Mouse (Mus musculus): ENCODE measurements at regions not wholly inside any gene's neighbourhood (a gene's known extent, or its start where the extent isn't known, plus 50 kb on each side); places are given as distances from the start of the nearest gene placed in this dataset.
A peak's percentile ranks its signal among the peaks of the same experiment; 100 is the strongest.

DNA sequence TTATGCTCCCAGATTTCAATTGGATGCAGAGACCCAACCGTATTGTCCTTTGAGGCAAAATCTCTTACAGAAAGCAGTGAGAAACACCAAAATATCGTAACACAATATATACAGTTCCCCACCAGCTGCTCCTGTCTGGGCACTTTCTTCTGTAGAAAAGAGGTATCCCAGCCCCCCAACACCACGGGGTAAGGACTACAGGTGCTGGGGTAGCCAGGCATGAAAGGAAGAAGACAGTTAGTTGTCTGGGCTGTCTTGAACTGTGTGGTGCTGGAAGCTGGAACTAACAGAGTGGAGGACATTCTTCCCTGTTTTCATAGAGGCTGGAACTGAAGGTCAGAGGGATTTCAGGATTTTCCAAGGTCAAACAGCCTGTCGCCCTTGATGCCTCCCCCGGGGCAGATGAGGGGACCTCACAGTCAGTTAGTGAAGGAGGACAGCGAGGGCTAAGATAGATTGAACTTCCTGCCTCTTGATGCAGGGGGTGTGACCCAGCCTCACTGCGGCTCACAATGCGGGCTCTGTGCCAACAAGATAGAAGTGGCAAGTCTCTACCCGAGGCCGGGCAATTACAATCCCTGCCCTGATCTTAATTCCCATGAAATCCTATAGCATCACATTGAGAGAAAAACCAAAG, 96.6 kb upstream of the Atp1a1 start:
- ATAC-seq (replicated peaks in 1 of 2; ENCODE audit: insufficient read depth in 1 of 2, low FRiP score in 2 of 2, low TSS enrichment in 1 of 2, low read depth in 1 of 2, poor library complexity in 2 of 2, severe bottlenecking in 2 of 2) = peak; percentile 69 to 75

DNA sequence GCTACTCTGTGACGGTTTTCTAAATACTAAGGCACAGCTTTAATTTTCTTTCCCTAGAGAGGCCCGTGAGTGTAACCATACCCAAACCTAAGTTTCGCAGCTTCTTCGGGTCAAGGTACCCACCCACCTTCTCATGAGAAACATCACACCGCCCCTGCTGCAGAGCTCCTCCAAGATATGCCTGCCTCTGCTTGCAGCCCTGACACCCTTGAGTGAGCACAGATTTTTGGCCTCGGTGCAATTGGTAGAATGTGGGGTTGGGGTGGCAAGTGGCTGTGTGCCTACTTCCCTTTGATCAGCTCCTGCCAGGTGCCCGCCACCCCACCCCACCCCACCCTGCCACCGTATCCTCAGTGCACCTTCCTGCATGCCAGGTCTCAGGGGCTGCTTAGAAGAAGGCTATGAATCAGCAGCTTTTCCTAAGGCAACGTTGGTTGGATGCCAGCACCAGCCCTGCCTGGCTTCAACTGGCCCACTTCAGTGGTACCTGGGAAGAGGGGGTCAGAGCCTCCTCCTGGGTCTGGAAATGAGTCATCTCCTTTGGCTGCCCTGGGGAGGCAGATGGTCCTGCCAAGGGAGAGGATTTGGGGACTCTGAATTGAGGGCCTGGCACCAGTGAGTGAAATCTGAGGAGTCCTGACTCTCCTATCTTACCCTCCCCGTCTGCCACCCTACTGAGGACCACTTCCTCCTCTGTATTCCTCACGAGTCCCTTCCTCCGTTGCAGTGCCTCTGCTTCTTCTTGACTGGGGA, 95.6 kb upstream of the Atp1a1 start:
- ATAC-seq (replicated peaks in 1 of 2; ENCODE audit: insufficient read depth in 1 of 2, low FRiP score in 2 of 2, low TSS enrichment in 1 of 2, low read depth in 1 of 2, poor library complexity in 2 of 2, severe bottlenecking in 2 of 2) = peak; percentile 40 to 56

DNA sequence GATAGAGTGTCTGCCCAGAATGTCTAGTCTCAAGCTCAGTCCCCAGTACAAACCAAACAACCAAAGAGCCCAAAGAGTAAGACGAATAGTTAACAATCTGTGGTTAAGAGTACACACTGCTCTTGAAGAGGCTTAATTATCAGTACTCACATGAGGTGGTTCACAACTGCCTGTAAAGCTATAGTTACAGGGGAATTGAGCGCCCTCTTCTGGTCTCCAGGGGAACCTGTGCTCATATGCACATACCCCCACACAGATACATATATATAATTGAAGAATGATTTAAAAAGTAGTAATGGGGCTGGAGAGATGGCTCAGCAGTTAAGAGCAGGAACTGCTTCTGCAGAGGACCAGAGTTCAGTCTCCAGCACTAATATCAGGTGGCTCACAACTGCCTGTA, 92.3 kb upstream of the Atp1a1 start:
- no peak for ATAC-seq (replicated peaks in 1 of 2; ENCODE audit: insufficient read depth in 1 of 2, low FRiP score in 2 of 2, low TSS enrichment in 1 of 2, low read depth in 1 of 2, poor library complexity in 2 of 2, severe bottlenecking in 2 of 2)

DNA sequence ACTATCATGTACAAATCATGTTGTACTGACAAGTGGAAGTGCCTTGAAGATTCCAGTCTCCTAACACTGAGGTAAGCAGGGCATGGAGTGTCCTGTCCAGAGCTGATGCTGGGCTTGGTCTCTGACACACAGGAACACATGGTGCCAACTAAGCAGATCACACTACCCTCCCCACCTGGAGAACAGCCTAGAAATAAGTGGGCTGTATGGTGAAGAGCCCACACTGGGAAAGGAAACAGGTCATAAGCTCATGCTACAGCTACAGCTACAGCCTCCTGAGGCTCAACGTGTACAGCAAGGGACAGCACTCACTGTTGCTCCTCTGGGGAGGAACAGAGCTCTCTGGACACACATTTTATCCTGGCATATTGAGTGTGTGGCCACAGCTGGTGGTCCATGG, 89.8 kb upstream of the Atp1a1 start:
- no peak for ATAC-seq (replicated peaks in 1 of 2; ENCODE audit: insufficient read depth in 1 of 2, low FRiP score in 2 of 2, low TSS enrichment in 1 of 2, low read depth in 1 of 2, poor library complexity in 2 of 2, severe bottlenecking in 2 of 2)

DNA sequence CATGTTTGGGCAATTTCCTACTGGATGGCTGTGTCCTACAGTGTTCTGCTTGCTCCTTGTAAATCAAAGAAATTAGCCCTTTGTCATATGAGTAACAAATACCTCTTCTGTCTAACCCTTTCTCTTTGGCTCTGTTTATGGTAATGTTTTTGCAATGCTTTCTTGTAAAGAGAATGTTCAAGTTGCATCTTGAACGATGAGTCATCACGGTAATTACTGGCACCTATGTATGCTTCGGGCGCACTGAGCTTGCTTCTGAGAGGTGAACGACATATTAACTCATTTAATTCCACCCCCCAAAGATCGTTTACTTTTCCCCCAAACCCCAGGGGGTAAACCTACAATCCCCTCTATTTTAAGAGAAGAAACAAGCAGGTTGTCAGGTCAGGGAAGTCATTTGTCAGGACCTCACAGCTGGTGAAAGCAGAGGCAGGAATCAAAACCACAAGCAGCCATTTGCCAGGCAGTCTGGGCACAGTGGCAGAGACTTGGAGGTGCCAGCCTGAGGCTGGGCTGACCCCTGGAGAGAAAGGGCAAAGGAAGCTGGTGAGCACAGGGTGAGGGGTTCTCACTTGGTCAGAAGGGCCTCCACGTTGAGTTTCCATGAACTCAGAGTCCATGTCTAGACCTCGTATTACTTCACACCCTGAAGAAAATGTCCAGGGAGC, 87.6 kb upstream of the Atp1a1 start:
- ATAC-seq (replicated peaks in 1 of 2; ENCODE audit: insufficient read depth in 1 of 2, low FRiP score in 2 of 2, low TSS enrichment in 1 of 2, low read depth in 1 of 2, poor library complexity in 2 of 2, severe bottlenecking in 2 of 2) = peak; percentile 37 to 59; a peak in 3 of 4 replicates

DNA sequence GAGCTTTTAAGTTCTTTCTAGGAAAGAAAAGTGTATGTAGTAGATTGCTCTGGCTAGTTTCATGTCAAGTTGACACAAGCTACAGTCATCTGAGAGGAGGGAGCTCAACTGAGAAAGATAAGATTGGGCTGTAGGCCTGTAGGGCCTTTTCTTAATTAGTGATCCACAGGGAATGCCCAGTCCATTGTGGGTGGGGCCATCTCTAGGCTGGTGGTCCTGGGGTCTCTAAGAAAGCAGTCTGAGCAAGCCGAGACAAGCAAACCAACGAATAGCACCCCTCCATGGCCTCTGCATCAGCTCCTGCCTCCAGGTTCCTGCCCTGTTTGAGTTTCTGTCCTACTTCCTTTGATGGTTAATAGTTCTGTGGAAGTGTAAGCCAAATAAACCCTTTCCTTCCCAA, 86.3 kb upstream of the Atp1a1 start:
- ATAC-seq (replicated peaks in 1 of 2; ENCODE audit: insufficient read depth in 1 of 2, low FRiP score in 2 of 2, low TSS enrichment in 1 of 2, low read depth in 1 of 2, poor library complexity in 2 of 2, severe bottlenecking in 2 of 2) = no peak

DNA sequence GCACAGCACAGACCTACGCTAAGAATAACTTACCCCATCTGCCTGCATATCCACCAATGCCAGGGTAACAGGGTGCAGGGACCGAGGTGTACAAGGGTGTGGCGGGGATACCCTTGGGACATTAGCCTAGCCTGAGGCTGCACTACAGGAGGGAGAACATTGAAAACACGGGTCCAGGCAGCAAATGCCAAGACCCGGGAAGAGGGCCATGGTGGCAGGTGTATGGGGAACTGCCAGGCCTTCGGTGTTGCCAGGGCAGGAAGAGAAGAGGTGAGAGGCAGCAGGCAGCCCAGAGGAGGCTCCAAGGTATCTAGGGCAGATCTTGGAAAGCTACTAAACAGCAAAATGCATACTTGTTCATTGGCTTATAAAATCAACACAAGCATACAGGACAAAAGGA, 85.7 kb upstream of the Atp1a1 start:
- ATAC-seq (replicated peaks in 1 of 2; ENCODE audit: insufficient read depth in 1 of 2, low FRiP score in 2 of 2, low TSS enrichment in 1 of 2, low read depth in 1 of 2, poor library complexity in 2 of 2, severe bottlenecking in 2 of 2) = no peak

DNA sequence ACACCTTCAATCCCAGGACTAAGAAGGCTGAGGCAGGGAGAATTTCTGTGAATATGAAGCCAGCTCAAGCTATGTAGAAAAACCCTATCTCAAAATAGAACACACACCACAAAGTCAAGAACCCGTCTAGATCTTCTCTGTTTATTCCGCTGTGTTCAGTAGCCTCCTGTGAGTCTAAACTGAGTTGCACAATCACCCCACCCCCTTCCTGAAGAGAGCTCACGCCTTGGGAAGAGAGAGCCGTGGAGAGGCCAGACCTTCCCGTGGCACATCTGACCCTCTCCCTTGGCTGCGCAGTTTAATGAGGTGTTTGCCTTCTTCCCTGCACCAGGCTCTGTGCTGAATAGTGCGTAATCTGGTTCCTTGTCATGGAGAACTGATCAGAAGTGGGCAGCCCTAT, 80.7 kb upstream of the Atp1a1 start:
- ATAC-seq (replicated peaks in 1 of 2; ENCODE audit: insufficient read depth in 1 of 2, low FRiP score in 2 of 2, low TSS enrichment in 1 of 2, low read depth in 1 of 2, poor library complexity in 2 of 2, severe bottlenecking in 2 of 2) = peak in 1 of 2 experiments; percentile 23; a peak in 1 of 4 replicates

DNA sequence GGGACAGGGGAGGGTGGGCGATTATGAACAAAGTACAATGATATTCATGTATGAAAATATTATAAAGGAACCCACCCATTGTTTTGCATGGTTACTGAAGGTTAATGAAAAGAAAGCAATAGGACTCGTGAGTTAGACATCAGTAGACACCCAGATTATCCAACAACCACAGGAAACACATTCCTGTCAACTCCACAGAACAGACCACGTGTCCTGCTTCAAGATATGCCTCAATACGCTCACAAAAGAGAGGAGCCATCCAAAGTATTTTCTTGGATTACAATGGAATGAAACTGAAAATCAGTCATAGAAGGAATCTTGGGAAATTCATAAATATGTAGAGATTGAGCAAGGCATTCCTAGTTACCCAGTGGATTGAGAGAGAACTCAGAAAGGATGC, 68.5 kb upstream of the Atp1a1 start:
- no peak for ATAC-seq (replicated peaks in 1 of 2; ENCODE audit: insufficient read depth in 1 of 2, low FRiP score in 2 of 2, low TSS enrichment in 1 of 2, low read depth in 1 of 2, poor library complexity in 2 of 2, severe bottlenecking in 2 of 2)

DNA sequence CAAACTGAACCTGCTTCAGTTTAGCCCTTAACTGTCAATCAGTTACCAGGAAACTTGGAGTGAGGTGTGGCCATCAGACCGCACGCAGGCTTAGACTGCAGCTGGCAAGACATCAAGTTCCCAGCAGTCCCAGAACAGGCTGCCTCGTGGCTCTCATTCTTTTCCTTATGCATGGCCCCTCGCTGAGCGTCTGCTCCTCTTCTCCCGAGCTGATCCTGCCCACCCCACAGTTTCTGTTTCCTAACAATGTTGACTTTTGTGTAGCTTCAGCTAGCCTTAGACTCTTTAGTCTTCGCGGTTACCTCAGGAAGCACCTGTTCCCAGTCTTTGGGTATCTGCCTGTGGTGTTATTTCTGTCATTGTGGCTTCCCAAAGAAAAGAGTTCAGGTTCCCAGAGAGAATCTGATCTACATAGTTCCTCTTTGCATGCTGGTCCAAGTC, 66.1 kb upstream of the Atp1a1 start:
- peak; percentile 87 to 91 for ATAC-seq (replicated peaks in 1 of 2; ENCODE audit: insufficient read depth in 1 of 2, low FRiP score in 2 of 2, low TSS enrichment in 1 of 2, low read depth in 1 of 2, poor library complexity in 2 of 2, severe bottlenecking in 2 of 2)

DNA sequence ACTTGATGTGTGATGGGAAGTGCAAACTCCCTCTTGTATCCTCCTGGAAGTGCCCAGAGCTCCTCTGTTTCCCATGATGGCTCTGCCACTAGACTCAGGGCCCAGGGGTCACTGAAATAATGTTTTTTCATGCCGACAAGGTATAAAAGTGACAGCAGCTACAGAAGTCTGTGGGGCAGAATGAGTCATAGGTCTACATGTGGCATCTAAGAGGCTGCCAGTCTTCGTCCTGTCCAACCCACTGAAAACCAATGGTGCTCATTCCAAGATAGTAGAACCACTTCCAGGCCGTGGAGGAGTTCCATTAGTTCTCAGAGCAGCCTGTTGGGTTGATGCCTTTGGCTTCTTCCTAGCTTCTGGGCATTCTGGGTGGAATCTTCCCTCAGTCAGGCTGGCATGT, 65.3 kb upstream of the Atp1a1 start:
- no peak for ATAC-seq (replicated peaks in 1 of 2; ENCODE audit: insufficient read depth in 1 of 2, low FRiP score in 2 of 2, low TSS enrichment in 1 of 2, low read depth in 1 of 2, poor library complexity in 2 of 2, severe bottlenecking in 2 of 2)

DNA sequence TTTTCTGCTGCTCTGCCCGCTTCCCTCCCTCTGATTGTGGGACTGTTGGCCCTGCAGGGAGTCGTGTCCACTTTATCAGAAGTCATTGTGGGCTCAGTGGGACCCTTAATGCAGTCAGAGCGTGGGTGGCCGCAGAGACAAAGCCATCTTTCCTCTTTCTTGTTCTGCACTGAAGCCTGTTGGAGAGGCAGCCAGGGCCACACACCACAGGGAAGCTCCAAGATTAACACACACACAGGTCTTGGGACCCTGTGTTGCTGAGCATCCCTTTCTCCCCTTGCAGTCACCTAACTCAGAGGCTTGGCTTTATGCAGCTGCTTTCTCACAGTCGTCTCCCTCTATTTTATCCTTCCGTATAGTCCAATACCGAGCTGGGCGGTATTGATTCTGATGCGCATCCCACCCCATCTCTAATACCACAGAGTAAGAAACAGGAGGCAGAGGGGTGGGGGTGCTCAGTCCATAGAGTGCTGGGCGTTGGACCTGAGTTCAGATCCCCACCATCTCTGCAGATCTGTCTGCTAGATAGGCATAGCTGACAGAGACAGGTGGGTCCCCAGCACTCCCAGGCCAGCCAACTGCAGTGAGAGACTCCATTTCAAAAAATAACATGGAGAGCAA, 63.4 kb upstream of the Atp1a1 start:
- no peak for ATAC-seq (replicated peaks in 1 of 2; ENCODE audit: insufficient read depth in 1 of 2, low FRiP score in 2 of 2, low TSS enrichment in 1 of 2, low read depth in 1 of 2, poor library complexity in 2 of 2, severe bottlenecking in 2 of 2)

DNA sequence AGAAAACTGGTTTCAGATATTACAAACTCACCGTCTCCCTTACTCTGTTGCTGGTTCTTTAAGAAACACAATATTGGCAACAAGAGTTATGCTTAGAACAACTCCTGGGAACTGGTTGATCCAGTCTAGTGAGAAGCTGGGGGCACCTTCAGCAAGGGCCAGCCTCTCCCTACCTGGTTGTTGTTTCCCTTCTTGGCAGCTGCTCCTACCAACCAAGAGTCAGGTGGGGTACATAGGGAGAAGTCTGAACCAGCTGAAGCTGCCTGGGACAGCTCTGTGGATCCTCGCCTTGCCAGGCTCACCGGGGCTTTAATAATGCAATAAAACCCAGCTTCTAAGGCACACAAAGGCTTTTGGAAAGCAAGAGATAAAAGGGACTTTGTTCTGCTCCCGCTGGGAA, 62.7 kb upstream of the Atp1a1 start:
- no peak for ATAC-seq (replicated peaks in 1 of 2; ENCODE audit: insufficient read depth in 1 of 2, low FRiP score in 2 of 2, low TSS enrichment in 1 of 2, low read depth in 1 of 2, poor library complexity in 2 of 2, severe bottlenecking in 2 of 2)

DNA sequence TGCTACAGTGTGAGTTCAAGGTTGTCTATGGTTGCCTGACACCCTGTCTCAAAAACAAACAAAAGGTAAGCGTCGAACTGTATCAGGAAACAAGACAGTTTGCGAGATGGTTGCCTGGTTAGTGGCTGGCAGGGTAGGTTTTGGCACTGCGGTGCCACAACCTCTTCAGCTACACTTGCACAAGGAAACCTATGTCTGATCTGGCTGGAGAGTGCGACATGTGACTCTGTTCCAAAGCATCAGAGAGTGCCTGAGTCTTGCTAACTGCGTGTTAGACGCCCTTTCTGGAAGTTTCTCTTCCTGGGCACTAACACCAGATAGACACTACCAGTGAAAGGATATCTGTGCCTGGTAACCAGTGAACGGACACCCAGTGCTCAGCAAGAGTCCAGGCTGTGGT, 62.1 kb upstream of the Atp1a1 start:
- no peak for ATAC-seq (replicated peaks in 1 of 2; ENCODE audit: insufficient read depth in 1 of 2, low FRiP score in 2 of 2, low TSS enrichment in 1 of 2, low read depth in 1 of 2, poor library complexity in 2 of 2, severe bottlenecking in 2 of 2)

DNA sequence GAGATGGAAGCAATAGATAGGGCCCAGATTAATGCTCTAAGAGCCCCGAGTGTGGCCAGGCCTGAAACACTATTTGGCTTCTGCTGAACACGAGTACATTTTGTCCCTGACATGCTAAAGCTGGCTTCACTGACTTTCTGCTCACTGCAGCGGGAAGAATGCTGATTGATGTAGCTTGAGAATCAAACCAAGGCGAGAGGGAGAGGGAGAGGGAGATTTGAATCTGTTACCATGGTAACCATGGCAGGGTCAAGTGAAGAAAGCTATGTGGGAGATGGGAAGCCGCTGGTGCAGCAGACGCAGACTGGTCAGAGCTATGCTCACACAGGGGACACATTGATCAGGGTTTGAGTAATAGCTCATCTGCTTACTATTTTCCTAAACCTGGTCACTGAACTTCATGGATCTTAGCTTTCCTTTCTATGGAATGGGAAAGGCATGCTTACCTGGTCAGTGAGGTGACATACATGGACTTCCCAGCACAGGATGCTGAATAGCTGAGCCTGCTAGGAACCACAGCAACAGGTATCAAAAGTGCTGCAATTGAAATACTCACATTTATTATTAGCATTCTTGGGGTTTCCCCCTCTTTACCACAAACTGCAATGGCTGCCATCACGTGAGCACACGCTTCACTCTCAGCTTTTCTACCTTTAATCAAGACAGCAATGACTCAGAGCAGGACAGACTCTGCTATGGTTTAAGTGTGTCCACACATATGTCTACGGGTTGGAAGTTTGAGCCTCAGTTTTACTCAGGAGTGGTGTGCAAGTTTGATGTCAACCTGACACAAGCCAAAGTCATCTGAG, 56.9 kb upstream of the Atp1a1 start:
- ATAC-seq (replicated peaks in 1 of 2; ENCODE audit: insufficient read depth in 1 of 2, low FRiP score in 2 of 2, low TSS enrichment in 1 of 2, low read depth in 1 of 2, poor library complexity in 2 of 2, severe bottlenecking in 2 of 2) = no peak

DNA sequence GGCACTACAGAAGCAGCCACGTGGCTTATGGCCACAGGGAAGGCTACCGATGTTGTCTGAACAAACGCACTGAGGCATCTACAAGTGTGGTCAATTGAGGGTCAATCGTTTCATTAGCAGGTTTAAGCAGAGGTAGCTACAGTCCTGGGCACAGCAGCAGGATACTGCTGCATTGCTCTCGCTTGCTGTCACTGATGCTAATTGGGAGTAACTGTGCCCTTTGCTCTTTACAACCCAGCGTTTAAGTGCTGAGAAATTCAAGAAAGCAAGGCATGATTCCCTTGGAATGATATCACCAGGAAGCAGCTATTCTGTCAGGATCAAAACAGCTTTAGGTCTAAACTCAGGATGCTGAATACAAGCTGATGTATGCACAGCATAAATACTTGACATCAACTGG, 56.2 kb upstream of the Atp1a1 start:
- no peak for ATAC-seq (replicated peaks in 1 of 2; ENCODE audit: insufficient read depth in 1 of 2, low FRiP score in 2 of 2, low TSS enrichment in 1 of 2, low read depth in 1 of 2, poor library complexity in 2 of 2, severe bottlenecking in 2 of 2)

DNA sequence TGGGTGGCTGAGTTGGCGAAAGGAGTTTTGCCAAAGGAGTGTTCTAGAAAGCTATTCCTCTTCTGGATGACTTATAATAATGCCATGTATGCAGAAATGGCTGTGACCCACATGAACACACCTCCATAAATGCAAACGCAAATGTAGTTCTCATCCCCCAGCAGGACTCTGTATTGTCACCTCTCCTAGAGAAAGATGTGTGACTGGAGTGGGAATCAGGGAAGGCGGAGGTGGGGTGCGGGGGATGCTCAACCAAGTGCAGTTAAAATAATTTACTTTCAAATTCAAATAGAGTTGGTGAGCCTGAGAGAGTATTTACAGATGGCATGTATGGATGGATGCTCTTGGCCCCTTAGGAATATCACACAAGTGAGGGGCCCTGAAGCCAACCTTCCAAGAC, 55.7 kb upstream of the Atp1a1 start:
- ATAC-seq (replicated peaks in 1 of 2; ENCODE audit: insufficient read depth in 1 of 2, low FRiP score in 2 of 2, low TSS enrichment in 1 of 2, low read depth in 1 of 2, poor library complexity in 2 of 2, severe bottlenecking in 2 of 2) = no peak
